8 mouse cellular contexts compared by ENCODE assay signal in the genomic region with DNA sequence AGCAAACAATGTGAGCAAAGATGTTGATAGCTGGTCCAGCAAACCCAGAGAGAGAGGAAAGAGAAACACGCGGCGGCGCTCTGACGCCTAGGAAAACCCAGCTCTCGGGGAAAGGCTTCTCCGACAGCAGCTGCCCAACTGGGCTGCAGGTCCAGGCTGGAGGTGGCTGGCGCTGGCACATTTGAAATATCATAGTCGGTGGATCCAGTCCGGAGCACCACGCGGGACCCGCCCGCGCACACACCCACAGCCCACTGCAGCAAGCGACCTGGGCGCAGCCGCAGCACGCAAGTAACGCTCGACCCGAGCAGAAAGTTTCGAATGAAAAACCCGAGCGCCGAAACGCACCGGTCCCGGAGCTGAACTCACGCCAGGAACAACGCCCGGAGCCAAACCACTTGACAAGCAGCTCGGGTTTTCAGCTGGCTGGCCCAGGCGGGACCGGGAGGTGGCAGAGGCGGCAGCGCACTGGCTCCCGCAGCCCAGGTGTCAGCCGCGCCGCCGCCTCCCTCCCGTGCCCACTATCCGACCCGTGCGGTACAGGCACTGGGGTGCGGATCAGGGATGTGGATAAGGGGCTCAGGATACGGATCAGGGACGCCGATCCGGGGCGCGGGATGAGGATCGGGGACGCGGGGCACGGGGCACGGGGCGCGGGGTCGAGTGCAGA. TPM values are rescaled to one million over a fixed set of nuclear protein-coding genes. Genes with fewer than 3 reads are reported as not detected.
DNase-seq lines count a peak whose midpoint lies in the region; ATAC-seq lines count a peak whose summit lies in the region.

No protein-coding gene starts in this region.

- peak; percentile 36 for ATAC-seq in activated CD4-positive, CD25-positive, alpha-beta regulatory T cell, adult 4 months
- peak; percentile 52 for ATAC-seq in common myeloid progenitor, adult 5-6 weeks (replicated peaks; ENCODE audit: low read depth, poor library complexity, severe bottlenecking)
- peak; percentile 40 for ATAC-seq in inflammation-experienced regulatory T-cells, adult 6 months

- intact Hi-C loops in left cerebral cortex, postnatal 36 days (cut with DNase I) = loop anchor here (5.0 kb wide), 1 partner anchor 82 kb away; no protein-coding TSS in a partner anchor

- H3K4me3 ChIP-seq in midbrain, embryonic 10.5 days = peak overlapping the region; percentile 95

- peaks cover 10% of the 10 kb centered on the region for H3K27me3 ChIP-seq in midbrain, embryonic 10.5 days (ENCODE audit: low read depth, poor library complexity, severe bottlenecking)

- peak overlapping the region; percentile 88 for H3K27ac ChIP-seq in midbrain, embryonic 10.5 days (replicated peaks)

- H3K9me3 ChIP-seq in midbrain, embryonic 10.5 days (replicated peaks) = no peaks in the 10 kb centered on the region

- peaks cover 15% of the 10 kb centered on the region for H3K4me1 ChIP-seq in midbrain, embryonic 10.5 days

- 0 out of 2 replicates have a peak, but pooled peaks cover 2% of the 10 kb centered on the region for H3K36me3 ChIP-seq in midbrain, embryonic 10.5 days

- under 1% methylated on average over 61 of the region's 61 CpGs for WGBS in midbrain, embryonic 10.5 days

- DNase-seq in gastrocnemius, postnatal 10 days = peak; percentile 76
- DNase-seq in left cerebral cortex, postnatal 36 days (ENCODE audit: low spot score in 2 of 2) = peak; percentile 79 to 83
- DNase-seq in midbrain, embryonic 10.5 days (ENCODE audit: low spot score) = peak; percentile 65
- DNase-seq in right cerebral cortex, postnatal 4 days = peak; percentile 68
- DNase-seq in c-Kit-positive CD71-positive TER-119-positive erythroid progenitor cells, embryonic 14.5 days (ENCODE audit: low spot score) = no peak

RNA-seq across cellular contexts. Expression of a gene that starts 9.5 kb away (rescaled TPM):
- 10 to 100 TPM; 74.3 to 80.2 TPM for polyA plus RNA-seq in activated CD4-positive, CD25-positive, alpha-beta regulatory T cell, adult 4 months (2017; shearing (Covaris generic))
- total RNA-seq in common myeloid progenitor, adult 5-6 weeks (2017) = 45.5 and 48.5 TPM in 2 replicates
- 10 to 100 TPM; 35.7 to 41.2 TPM for total RNA-seq in gastrocnemius, postnatal 10 days (2021)
- polyA plus RNA-seq in inflammation-experienced regulatory T-cells, adult 6 months (2017; shearing (Covaris generic)) = 10 to 100 TPM; 71.5 to 98.3 (median 72.5) TPM
- 100 to 1,000 TPM; 179 to 194 TPM for total RNA-seq in left cerebral cortex, postnatal 36 days (2021)
- 47.9 and 58.8 TPM in 2 replicates for polyA plus RNA-seq in midbrain, embryonic 10.5 days (2016; fragmentation: Nextera tagmentation; extraction: Ambion mirVana)
